Mouse (Mus musculus): ENCODE data around the gene Zfp36.
"Not testable (repeated sequence)": the region's sequence is repeated elsewhere in the genome, so short reads cannot be mapped to it uniquely, and the experiment has no call there.

Zfp36 gene

DNA sequence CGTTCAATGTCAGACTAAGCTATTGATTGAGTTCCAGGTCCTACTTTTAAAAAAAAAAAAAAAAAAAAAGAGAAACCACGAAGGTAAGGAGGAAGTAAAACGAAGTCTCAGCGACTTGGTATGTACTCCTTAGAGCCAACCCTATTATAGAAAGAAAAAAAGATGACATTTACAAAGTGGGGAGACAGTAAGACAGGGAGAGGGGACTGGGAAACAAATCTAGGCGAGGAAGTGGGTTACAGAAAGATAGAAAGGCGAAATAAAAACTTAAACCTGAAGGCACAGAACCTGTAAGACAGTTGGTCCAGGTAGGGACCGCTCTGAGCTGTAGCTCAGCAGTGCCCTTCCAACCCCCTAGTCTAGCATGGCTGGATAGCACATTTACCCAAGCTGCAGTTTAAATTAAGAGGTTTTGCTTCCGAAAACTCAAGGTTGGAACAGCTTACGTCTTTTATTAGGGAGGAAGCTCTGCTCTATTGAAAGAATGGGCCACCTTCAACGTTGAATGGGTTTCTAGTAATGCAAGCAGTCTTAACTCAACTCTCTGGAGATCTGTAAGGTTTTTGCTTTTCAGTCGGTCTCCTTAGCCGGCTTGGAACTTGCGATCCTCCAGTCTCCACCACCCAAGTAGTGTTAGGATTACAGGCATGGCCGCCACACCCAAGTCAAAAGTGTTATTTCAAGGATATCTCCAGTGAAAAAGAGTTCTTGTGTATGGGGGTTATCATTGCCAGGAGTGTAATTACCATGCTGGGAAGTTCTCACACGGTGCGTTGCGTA, at the start of gene Zfp36:
Gene Zfp36 (minus strand): TSS at position 17 of the 780 bp plus-strand sequence.
- DNase-seq (ENCODE audit: low spot score): no peak

DNA sequence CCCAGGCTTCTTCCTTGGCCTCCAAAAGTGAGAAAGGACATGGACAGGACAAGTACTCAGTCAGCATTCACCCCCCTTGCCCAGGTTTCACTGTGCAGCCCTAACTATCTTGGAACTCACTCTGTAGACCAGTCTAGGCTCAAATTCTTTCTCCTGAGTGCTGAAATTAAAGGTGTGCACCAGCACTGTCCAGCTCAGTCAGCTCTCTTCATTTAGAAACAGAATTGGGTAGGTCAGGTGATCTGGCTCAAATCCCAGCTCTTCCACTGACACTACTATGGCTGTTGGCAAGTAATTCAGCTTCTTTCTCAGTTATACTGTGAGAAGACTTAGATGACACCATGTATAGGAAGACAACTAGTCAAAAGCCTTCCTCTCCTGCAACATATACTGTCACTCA, 47.7 kb upstream of the Zfp36 start:
- no peak for DNase-seq (ENCODE audit: low spot score)

DNA sequence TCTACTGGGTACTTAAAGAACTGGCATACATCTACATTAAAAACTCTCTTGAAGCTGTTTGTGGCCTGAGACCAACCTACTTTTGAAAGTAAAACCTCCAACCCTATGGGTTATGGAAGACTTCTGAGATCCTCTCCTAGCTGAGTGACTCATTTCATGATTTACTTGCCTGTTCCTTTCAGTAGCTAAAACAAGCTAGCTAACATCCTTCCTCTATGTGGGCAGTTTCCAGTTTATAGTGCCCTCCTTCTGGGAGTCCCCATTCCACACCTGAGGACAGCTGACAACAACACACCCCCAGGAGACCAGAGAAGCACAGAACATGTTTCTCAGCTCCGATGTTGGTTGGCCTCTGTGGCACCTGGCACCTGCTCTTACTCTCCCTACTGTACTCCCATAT, 43.0 kb upstream of the Zfp36 start:
- DNase-seq (ENCODE audit: low spot score): no peak

DNA sequence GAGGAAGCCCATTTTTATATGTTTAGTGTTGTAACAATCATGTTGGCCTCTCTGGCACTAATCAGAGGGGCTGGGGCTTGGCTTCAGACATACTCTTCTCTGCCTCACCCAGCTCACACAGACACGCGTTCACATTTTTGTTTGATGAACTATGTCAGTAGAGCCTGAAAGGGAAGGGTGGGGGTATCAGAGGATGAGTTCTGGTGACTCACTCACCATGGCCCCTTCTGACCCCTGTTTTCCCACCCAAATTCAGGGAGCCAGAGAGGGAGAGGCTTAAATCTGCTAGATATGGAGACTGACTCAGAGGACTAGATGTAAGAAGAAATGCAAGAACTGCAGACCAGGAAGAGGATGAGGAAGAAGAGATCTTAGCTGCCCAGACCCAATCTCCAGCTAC, 39.4 kb upstream of the Zfp36 start:
- DNase-seq (ENCODE audit: low spot score): no peak

DNA sequence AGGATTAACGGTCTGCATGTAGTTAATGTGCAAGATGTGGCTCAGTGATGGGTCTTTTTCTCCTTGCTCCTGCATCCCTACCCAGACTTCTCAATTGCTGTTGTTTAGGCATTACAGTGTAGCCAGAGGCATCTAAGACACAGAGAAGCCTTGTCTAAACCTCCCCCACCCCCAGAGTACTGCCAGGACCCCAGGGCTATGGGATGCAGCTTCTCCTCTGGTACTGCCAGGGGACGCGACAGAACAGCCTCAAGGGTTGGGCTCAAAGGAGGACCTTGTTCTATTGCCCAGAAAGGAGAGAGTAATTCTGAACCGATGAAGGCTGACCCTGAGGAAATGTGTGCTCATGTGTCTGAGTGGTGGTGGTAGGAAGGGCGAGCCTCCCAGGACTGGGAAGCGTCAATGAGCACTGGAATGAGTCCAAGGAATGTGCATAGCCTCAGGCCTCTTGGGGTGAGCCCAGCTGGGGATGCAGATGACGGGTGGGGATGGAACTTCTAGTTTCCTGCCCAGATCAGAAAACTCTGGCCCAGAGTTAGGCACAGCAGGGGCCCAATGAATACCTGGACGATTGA, 38.1 kb upstream of the Zfp36 start:
- no peak for DNase-seq (ENCODE audit: low spot score)

DNA sequence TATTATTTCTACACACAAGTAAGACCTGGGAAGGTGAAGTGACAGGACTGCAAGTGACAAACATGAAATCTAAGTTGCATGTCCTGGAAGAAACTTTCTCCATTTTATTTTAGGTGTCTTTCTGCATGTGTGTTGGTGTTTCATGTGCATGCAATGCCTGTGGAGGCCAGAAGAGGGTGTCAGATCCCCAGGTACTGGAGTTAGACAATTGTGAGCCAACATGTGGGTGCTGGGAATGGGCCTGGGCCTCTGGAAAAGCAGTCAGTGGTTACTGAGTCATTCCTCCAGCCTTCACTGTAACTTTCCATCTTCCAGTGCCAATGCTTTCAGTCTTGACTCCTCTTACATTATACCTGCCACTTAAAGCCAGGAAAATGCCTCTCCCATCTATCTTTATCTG, 37.3 kb upstream of the Zfp36 start:
- DNase-seq (ENCODE audit: low spot score): no peak

DNA sequence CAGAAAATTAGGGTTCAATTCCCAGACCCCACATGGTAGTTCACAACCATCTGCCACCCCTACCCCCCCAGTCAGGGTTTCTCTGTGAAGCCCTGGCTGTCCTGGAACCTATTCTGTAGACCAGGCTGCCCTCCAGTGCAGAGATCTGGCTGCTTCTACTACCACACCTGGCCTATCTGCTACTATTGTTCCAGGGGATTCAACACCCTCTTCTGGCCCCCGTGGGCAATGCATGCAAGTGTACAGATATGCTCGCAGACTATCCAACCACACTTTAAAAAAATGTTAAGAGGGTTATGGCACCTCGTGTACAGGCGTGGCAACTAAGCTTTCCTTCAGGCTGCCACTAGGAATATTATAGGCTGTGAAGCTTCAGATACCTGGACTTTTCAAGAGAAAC, 32.8 kb upstream of the Zfp36 start:
- no peak for DNase-seq (ENCODE audit: low spot score)

DNA sequence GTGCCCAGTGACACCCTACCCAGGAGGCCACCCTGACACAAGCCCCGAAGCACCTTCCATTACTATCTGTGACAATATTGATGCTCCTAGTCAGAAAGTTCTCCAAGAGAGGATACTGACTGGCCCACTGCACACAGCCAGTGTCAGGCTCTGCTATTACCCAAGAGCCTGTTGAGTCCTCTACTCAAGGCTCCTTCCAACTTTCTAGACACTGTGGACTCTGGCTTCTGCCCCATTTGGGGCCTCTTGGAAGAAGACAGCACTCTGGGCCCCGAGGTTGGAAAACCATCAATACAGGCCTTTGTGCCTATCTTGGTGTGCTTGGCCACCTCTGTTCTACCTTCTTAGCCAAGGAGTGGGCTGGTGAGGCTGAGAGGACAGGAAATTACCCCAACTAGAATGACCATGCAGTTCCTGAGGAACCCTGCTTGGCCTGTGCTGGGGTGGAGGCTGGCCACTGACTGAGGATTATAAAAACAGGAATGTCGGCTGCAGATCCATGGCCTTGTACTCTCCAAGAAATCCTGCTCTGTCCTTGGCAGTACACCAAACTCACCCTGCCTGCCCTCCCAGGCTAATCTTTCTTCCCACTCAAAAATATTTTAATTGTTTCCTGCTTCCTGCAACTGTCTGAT, 30.9 kb upstream of the Zfp36 start:
- DNase-seq (ENCODE audit: low spot score): peak; percentile 80

DNA sequence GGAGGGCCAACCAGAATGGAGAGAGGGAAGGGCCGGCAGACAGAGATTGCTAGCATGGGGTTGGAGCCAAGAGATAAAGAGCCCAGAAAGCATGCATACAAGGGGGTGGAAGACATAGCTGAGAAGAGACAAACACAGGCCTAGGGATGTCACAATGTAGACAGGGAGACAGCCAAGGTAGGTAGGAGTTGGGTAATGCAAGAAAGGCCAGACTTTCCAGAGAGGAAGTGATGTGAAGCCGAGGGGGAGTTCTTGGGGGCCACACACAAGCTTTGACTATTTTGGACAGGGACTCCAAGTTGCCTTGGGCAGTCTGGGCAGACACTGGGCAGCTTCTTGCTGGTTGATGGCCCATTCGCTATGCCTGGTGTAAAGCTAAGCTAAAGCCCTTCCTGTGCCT, 21.9 kb upstream of the Zfp36 start:
- DNase-seq (ENCODE audit: low spot score): no peak

DNA sequence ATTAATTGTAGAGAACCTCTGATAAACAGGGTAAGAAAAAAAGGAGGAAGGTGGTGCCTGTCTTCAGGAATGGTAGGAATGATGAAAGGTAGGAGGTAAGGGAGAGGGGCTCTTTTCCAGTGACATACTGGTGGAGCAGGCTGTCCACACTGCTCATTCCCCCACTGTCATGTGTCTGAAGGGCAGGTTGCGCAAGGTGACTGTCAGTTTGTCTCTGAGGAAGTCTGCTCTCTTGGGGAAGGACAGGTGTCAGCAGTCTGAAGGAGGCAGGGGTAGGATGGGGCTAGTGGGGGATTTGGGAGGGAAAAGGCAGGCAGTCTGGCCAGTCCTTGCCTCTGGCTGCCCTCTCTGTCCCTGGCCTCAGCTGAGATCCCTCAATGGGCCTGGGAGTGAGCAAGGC, 21.0 kb upstream of the Zfp36 start:
- no peak for DNase-seq (ENCODE audit: low spot score)

DNA sequence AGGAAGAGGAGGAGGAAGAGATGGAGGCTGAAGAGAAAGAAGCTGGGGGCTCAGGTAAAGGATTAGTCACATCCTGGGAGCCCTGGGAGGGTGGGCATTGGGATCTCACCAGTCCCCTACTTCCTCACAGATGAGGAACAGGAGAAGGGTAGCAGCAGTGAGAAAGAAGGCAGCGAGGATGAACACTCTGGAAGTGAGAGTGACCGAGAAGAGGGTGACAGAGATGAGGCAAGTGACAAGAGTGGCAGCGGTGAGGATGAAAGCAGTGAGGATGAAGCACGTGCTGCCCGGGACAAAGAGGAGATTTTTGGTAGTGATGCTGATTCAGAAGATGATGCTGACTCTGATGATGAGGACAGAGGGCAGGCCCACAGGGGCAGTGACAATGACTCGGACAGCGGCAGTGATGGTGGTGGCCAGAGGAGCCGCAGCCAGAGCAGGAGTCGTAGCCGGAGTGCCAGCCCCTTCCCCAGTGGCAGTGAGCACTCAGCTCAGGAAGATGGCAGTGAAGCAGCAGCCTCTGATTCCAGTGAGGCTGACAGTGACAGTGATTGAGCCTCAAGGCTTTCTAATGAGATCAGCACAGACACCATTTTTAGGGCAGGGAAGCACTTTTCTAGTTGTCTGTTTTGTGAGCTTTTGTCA, 18.8 kb upstream of the Zfp36 start:
- DNase-seq (ENCODE audit: low spot score): no peak

DNA sequence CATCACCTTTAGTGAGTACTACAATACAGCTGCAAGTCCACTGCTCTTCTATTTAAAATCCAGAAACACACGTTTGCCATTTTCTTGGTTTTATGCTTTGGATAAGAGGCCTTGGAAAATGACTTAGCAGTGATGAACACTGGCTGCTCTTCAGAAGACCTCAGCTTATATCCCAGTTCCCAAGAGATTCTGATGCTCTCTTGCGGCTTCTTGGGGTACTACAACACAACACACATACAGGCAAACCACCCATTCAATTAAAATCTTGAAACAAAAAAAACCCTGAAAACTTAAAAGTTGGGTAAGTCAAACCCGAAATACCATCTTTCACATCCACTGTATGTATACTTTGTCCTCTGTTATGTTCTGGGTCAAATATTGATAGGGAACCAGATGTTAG, 17.9 kb upstream of the Zfp36 start:
- DNase-seq (ENCODE audit: low spot score): no peak

DNA sequence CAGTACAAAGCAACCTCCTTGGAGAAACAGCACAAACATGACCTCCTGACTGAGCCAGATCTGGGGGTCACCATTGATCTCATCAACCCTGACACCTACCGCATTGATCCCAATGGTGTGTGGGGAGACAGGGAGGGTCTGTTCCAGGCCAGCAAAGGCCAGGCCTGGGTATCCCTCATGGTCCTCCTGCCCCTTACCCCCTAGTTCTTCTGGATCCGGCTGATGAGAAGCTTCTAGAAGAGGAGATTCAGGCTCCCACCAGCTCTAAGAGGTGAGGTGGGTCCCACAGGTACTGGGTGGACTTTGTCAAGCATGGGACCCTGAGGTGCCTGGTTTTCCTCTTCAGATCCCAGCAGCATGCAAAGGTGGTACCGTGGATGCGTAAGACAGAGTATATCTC, 15.4 kb upstream of the Zfp36 start:
- no peak for DNase-seq (ENCODE audit: low spot score)

DNA sequence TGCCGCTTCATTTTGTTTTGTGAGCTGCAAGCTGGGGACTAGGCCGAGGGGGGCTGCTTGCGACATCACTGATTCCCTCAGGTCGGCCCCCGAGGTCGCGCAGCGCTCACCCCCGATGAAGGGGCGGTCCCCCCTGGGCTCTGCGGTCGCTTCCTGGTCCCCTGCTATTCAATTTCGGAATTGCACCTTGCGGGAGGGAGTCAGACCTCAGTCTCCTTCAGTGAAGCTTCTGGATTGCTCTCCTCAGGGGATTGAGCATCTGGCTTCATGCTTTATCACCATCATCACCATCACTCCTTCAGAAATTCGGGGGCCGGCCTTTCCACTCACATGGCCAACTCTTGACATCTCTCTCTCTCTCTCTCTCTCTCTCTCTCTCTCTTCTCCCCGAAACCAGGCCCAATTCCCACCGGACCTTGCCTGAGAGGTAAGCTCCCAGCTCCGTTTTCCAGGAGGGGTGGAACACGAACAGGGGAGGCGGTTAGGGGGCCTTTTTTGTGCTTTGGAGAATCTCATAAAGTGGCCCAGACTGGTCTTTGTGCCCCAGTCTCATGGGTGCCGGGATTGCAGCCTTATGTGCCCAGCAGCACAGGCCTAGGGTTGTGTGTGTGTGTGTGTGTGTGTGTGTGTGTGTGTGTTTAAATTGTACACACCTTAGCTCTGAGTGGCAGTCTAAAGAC, 13.4 kb upstream of the Zfp36 start:
- no peak for DNase-seq (ENCODE audit: low spot score)

DNA sequence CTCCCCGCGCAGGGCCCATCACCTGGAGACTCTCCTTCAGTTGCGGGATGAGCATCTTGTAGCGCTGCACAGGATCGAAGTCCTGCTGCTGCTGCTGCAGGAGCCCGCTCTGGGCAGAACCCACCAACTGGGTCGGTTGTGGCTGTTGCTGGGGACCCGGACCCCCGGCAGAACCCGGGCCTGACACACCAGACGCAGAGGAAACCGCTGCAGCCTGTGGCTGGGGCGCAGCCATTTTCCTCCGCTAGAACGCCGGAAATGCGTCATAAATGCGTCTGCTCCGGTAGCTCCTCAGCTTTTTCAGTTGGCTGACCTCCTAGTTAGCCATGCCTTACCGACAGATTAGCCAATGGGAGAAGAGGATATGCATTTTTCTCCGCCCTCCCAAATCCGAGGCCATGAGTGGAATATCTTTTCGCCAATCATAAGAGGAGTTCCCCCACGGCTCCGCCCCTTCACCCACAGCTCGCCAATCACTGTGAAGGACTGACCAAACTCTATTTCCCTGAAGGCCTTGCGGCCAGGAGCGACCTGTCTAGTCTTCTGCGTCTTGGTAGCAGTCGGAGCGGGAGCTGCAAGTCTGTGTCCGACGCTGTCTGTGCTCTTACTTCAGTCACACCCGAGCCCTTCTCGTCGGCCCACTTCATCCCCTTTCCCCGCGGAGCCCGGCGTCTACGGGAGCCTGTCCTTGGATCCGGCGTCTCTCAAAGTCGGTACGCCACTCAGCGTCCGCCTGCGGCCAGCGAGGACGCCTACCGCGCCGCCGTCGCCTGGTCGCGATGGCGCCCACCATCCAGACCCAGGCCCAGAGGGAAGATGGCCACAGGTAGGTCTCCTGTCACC, 12.6 kb upstream of the Zfp36 start, which contains the start of the genes Med29 and Paf1:
Gene Med29 (minus strand): TSS at position 280 of the 843 bp plus-strand sequence.
Gene Paf1 (plus strand): TSS at position 523 of the 843 bp plus-strand sequence.
- peak; percentile 97 for DNase-seq (ENCODE audit: low spot score)

DNA sequence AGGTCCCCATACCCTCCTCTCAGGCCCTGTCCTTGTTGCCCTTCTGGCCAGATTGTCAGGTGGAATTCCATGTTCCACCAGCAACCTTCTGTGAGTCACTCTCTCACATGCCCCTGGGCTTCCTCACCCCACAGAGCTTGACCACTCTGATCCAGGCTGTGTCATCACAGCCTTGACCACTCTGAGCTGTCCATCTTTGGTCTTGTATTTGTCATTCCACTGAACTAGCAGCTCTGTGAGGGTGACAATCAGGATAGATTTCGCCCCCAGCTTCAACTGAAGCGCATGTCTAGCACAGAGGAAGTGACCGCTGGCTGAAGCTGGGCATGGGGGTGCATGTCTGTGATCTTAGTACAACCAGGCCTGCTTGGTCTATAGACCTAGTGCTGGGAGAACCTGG, 10.3 kb upstream of the Zfp36 start:
- no peak for DNase-seq (ENCODE audit: low spot score)

DNA sequence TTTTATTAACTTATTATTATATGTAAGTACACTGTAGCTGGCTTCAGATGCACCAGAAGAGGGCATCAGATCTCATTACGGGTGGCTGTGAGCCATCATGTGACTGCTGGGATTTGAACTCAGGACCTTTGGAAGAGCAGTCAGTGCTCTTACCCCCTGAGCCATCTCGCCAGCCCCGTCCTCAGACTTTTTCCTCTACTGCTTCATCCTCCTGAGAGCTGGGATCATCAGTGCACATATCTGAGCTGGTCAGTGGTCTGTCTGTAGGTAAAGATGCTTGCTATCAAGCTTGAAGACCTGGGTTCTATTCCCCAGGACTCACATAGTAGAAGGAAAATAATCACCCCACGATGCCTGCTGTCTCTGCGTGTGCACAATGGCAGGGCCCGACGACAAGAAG, 7.3 kb upstream of the Zfp36 start:
- DNase-seq (ENCODE audit: low spot score): not testable (repeated sequence)

DNA sequence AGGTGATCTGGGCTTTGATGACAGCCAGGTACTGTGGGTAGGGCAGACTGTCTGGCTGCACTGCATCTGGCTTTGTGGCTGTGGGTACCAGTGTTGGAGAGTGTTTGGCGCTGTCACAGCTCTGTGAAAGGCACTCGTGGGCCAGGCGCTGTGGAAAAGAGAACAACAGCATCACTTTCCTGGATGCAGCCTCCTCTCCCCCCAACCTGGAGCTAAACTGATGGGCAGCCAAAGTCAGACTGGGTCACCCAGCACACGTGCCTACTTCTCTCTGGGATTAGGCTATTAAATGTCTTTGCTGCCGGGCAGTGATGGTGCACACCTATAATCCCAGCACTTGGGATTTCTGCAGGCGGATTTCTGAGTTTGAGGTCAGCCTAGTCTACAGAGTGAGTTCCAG, 6.8 kb upstream of the Zfp36 start:
- not testable (repeated sequence) for DNase-seq (ENCODE audit: low spot score)

DNA sequence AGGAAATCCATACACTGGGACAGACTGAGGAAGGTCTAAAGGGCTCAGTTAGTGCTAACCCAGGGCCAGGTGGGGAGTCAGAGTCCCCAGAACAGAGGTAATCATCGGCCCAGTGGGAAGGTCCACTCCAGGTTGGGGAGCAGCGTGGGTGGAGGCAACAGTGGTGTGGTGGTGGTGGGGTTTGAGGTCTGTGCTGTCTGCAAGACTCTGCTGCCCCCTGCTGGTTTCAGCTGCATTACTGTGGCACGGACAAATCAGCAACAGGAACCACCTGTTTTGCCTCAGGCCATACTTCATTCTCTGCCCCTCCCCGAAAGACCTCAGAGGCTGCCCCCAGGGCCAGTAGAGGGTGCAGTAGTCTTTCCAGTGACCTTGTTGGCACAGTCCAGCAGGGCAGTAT, 6.4 kb upstream of the Zfp36 start:
- peak; percentile 68 for DNase-seq (ENCODE audit: low spot score)

DNA sequence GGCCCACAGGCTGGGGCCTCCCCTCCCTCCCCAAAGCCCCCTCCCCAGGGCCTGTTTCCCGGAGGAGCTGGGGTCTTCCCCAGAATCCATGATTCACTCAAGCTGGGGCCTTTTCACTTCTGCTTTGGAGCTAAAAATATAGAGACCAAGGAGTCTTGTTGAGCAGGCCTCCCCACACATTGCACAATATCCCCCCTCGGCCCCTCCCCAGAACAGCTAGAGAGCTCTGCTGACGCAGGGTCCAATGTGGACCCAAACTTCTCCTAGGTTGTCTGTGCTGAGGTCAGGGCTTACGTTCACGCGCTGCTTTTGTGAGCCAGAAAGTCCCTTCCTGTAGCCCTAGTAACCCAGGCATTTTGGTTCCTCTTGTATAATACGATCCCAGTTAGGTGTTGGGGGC, 6.0 kb upstream of the Zfp36 start:
- DNase-seq (ENCODE audit: low spot score): no peak

DNA sequence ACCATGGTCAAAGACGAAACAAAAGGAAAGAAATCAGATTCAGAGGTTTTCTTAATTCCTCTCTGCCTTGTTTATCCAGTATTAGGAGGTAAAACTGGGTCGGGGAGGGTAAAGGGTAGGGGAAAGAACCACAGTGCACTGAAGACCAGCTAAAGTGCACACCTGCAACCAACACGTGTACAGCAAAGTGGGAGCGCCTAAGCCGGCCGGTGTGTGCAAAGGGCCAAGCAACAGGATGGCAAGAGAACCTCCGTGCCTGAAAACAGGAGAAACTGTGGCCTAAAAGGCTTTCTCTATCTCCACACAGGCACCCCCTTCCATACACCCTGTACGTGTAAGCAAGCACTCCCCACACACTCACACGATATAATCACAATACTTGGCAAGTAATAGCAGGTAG, 5.1 kb upstream of the Zfp36 start:
- DNase-seq (ENCODE audit: low spot score): no peak
